Mouse (Mus musculus) T-cell, adult 2 months (primary cell): ENCODE results near the gene Sh3bp1.

Source experiments
- DNase-seq: peaks from one replicate; pipeline ENCODE4 v3.0.0; 2022; ENCODE audit warnings: low spot score

The Sh3bp1 gene

DNA sequence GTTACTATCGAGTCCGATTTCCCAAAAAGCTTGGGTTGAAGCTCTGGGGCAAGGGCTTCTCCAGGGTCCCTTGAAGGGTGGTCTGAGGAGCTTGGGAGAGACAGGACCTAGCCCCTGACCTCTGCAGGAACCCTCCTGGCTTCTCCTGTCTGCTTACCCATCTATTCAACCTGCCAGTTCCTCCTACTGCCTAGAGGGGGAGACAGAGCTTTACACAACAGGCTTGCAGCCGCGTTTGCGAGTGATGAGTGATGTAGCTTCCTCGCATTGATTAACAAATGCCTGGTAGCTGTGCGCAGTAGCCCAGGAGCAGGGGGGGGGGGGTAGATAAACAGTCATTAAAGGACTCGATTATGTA, 16.1 kb downstream of the Sh3bp1 start:
- DNase-seq: peak; percentile 81

DNA sequence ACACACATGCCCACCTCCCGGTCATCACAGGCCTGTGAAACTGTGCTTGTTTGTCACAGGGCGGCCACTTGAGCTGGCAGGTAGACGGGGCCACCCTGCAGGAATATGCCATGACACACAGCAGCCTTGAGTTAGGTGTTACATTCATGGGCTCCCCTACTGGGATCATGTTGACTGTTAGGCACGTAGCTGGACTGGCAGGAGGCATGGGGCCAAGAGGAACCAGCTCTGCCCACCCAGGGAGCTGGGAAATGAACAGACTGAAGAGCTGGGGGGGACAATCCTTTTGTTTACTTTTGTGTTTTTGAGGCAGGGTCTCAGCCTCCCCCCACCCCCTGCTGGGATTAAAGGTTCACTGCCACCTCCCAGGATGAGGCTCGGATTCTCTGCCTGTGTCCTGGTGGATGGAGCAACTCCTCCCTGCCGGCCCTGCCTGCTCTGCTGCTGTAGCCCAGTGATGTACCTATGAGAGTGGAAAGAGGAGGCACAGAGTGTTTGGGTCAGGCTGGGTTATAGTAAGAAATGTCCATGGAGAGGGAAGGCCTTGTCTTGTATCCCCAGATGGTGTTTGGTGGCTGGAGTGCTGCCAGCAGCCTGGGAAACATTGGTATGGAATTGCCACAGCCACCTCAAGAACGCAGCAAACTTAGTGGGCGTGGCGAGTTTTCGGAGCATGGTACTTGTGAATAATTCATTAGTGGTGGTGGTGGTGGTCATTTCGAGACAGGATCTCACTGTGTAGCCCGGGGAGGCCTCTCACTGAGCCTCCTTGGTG, 16.7 kb downstream of the Sh3bp1 start:
- no peak for DNase-seq

DNA sequence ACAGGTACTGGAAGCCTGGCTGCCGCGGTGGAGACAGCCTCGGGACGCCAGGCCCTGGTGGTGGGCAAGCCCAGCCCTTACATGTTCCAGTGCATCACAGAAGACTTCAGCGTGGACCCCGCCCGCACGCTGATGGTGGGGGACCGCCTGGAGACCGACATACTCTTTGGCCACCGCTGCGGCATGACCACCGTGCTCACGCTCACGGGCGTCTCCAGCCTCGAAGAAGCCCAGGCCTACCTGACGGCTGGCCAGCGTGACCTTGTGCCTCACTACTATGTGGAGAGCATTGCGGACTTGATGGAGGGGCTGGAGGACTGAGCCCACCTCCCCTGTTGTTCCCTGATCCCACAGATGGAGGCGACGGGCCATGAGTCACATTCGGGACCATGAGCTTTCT, 18.6 kb downstream of the Sh3bp1 start:
- DNase-seq: no peak

DNA sequence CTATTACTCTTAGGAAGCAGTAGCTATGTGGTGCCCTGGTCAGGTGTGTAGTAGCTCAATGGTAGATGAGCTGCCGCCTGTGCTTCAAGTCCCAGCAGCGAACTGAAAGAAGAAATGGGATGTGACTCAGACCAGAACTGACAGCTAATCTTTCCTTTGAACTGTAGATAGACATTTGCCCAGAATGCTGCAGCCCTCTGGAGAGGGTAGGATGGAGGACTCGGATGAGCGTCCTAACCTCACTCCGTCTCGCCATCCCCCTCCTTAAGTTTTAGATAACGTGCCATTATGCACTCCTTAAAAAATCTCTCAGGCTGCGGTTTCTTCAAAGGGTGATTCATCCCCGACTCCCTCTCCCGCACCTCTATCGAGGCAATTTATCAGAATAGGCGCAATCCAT, 20.3 kb downstream of the Sh3bp1 start:
- no peak for DNase-seq

DNA sequence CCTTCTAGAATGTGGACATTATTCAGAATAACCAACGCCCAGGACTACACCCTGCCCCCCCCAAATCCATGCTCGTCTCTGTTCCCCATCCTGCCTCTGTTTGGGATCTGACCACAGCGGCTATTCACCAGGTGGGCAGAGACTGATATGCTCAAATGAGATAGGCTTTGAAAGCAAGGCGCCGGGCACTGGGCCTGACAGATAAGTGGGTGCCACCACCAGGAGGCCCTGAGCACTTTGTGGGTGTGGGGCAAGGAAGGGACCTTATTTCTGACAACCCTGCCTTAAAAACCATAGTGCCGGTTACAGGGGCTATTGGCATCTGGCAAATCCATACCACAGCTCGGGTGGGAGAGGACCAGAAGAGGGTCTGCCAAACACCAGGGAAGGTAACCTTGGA, 23.1 kb downstream of the Sh3bp1 start:
- no peak for DNase-seq

DNA sequence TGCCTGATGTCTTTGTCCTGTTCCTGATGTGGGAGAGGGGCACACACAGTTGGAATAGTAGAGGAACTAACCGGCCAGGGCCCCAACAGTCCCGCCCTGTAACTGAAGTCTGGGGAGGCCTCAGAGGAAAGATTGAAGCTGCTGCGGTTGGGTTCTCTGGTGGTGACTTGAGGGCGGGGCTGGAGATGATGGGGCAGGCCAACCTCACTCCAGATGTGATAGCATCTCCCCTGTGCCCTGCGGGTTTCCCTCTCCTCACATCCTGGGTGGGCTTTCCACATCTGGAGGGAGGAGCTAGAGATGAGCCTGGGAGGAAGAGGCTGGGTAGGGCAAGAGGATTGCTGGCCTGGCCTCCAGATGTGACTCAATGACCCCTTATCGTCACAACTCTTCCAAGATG, 24.0 kb downstream of the Sh3bp1 start:
- DNase-seq: peak; percentile 80

DNA sequence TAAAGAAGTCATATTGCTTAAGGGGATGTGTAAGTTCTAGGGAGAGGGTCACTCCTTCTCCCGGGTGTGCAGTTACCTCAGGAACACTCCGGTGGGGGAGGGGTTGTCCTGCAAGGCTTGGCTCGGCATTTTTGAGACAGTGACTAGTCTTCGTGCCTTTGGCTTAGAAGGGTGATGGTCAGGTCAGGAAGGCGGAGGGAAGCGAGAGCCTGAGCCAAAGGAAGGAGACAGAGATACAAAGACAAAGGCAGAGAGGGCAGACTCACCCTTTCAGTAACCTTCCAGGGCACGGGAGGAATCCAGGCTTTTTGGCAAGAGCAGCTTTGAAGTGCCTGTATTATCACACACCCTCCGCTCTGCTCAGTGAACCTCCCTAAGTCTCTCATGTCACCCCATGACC, 25.6 kb downstream of the Sh3bp1 start:
- no peak for DNase-seq

DNA sequence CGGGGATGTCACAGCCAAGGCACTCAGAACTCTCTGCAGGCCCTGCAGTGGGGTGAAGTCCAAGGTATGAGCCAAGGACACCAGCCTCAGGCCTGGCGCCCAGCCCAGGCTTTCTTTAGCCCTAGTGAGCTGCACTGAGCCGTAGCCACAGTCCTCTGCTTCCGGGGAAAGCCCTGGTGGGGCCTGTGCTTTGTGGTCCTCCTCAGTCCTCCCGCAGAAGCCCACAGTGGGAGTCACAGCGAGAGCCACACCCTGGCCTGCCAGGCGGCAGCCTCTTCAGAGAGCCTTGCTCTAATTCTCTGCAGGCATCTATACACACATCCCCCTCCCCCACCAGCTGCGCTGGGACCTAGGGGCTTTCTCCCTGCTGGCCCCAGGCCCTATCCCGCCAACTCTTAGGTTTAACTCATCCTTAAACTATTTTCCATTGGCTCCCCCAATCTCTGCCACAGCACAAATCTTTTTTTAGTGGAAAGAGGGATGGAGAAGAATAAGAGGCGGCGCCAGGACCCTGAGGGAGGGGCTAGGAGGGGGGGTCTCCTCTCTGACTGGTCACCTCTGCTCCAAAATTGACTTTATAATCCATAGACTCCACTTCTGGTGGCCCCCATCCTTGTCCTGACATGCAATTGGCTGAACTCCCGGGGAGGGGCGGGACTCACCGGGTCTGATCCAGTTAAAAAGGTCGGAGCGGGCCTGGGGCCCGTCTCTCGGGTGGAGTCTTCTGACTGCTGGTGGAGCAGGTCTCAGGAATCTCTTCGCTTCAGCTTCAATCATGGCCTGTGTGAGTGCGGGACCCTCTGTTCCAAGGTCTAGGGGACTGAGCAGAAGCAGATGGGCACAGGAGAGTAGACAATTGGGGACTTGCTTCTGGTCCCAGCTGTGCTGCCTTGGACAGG, 26.7 kb downstream of the Sh3bp1 start, which contains the start of gene Lgals1:
Gene Lgals1, plus strand, starts transcription at position 705 of the 899 bp plus-strand sequence.
- peak; percentile 53 for DNase-seq

DNA sequence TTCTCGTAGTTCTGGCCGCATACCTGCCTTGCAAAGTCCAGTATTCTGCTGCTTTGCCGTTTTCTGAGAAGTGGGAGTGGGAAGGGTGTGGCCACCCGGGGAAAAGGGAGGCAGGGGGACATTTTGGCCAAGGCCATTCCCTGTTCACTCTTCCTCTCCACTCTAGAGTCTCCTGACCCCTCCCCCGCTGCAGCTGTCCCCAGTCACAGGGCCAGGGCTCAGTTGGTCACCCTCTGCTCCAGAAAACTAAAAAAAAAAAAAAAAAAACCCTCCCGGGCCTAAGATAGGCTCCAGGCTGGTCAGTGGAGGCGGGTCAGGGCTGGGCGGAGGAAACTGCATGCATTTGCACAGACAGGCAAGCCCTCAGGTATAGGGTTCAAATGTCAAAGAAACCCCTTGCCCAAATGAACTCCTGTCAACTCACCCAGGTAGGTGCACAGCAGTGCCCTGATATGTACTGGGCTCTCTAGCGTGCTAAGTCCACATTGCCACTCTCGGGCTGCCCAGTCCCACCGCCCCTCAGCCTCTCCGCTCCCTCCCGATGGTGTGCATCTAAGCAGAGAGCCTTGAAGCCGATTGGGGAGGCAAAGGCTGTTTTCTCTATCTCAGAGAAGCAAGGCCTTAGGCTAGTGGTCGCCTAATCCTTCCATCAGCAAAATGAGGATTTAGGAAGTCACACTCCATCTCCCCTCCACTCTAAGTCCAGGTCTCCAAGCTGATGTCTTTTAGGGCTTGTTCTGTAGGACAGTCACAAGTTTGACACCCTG, 27.6 kb downstream of the Sh3bp1 start:
- DNase-seq: no peak

DNA sequence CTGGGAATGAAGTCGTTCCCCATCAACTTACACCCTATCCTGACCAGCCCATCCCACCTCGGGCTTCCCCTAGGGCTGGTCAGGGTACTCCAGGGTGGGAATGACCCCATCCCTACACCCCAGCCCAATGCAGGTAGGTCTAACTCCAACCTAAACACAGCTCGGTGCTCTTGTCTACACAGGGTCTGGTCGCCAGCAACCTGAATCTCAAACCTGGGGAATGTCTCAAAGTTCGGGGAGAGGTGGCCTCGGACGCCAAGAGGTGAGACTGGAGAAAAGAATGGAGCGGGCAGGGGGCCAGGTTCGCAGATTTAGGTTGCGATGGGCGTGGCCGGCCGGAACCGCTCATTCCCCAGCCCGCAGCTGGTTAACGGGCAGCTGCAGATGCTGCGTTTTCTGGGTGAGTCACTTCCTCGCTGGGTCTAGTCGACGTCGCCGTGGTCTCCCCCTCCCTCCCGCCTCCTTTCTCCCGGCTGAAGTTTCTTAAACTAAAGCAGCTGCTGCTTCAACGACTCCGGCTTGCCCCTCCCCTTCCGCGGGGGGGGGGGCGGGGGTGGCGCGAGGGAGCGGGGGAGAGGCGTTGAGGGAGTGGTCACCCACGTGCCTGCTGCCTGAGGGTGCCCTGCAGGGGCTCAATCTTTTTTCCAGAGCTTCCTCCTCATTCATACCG, 28.4 kb downstream of the Sh3bp1 start:
- DNase-seq: peak; percentile 88

DNA sequence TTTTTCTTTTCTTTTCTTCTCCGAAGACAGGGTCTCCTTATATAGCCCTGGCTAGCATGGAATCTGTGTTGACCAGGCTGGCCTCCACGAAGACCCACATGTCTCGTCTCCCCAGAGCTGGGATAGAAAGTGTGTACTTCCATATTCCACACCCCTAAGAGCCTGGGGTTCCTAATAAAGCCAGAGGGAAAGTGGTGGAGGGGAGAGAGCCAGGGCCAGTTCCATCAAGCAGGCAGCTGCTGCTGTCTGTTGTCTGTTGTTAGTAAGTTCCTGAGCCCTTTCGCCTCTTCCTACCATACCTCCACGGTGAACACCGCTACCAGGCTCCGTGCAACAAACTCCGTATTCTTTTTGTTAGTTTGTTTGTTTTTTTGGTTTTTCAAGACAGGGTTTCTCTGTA, 29.0 kb downstream of the Sh3bp1 start:
- DNase-seq: no peak

DNA sequence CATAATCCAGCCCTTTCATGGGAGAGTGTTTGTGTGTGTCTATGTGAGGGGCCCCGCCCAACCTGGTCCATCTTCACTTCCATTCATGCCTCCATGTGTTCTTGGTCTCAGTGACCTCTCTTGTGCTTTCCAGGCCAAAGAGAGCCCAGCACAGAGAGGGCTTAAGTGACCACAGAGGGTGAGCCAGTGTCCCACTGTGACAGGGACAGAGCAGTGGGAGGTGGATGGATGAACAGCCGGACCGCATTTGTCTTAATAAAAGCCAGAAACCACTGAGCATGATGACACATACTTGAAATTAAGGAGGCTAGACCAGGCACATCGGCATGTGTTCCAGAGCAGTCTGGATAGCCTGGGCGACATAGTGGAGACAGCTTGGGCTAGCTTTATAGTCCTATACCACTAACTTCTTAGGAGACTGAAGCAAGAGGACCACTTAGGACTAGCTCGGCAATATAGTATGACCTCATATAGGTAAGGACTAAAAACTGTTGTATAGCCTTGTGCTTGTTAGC, 30.7 kb downstream of the Sh3bp1 start:
- no peak for DNase-seq

DNA sequence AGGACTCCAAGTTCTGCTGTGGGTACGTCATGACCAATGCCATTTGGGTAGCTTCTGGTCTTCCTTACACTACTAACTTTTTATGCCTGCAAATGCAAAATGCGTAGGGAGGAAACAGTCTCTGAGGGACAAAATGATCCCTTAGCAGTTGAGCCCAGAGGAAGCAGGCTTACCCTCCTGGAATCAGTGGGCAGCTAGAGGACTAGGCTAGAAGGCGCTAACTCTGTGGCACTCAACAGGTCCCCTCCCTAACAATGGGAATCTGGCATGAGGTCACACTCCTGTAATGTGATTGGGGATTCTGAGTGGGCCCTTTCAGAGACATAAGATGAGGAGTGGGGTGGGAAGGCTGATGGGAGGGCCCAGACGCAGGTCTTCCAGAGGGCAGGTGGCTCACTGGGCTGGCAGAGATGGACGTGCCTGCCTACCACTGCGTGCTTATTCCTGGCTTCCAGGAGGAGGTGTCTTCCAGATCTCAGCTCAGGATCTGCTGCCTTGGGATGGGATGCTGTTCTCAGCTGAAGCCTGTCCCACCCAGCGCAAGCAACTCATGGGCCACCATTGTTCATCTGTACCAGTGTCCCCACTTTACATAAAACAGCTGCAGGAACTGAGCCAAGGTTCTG, 31.3 kb downstream of the Sh3bp1 start:
- no peak for DNase-seq

DNA sequence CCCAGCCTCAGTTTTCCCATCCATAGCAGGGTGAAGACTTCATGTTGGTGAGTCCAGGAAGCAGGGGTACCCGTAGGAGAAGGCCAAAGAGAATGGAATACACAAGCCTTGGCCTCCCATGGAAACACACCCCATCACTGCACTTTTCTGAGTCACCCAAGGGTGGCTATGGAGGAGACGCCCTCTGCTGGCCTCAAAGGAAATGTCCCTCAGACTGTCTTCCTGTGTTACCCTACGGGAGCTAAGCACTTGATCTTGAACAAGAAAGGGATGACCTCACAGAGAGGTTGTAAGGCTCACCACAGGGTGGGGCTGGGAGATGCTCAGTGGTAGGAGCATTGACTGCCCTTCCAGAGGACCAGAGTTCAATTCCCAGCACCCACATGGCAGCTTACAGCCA, 32.0 kb downstream of the Sh3bp1 start:
- peak; percentile 84 for DNase-seq

DNA sequence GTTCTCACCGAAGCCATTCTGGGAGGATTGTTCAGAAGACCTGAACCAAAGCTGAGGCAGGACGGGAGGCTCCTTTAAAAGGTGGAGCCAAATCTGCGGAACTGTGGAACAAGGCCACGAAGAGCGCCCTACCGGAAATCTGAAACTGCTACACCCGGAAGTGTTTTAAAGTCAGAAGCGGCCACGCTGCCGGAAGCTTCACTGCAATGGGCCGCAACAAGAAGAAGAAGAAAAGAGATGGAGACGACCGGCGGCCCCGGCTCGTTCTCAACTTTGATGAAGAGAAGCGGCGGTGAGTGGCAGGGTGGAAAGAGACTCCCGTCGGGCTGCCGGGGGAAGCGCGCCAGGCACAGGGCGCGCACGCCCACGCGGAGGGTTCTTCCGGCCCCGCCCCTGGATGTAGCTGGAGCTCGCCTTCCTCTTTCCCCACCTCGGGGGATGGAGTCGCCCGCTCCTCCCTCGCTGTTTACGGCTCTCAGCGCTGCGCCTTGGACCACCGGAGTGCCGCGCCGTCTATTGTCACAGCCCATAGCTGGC, 35.3 kb downstream of the Sh3bp1 start, which contains the start of gene Nol12:
Gene Nol12, plus strand, starts transcription at position 150 of the 537 bp plus-strand sequence.
- peak; percentile 85 for DNase-seq

DNA sequence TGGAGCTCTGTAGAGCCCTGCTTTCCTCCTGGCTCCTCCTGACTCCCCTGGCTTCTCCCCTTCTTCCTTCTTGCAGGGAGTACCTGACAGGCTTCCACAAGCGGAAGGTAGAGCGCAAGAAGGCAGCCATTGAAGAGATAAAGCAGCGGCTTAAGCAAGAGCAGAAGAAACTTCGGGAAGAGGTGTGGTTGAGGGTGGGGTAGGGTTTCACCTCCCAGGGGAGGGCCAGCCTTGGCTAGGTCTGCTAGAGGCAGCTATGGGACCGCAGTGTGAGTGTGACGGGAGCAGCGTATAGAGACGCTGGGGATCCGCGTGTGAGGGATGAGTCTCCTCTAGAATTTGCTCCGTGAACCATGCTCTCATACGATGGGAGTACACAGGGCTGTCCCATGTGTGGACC, 36.8 kb downstream of the Sh3bp1 start:
- DNase-seq: no peak

DNA sequence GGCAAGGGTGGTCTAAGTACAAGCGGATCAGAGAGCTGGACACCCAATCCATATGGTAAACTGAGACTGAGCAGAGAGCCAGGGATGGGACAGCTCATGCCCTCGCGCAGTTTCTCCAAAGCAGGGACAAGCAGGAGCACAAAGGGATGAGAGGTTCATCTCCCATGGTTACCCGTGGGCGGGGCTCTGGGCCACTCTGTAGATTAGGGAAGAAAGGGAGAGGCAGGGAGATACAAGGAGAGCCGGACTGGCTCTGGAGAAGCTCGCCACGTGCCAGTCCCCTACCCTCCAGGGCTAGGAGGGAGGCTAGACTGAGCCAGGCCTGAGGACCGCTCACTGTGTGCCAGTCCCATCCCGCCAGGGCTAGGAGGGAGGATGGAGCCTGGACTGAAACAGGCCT, 37.7 kb downstream of the Sh3bp1 start:
- no peak for DNase-seq

DNA sequence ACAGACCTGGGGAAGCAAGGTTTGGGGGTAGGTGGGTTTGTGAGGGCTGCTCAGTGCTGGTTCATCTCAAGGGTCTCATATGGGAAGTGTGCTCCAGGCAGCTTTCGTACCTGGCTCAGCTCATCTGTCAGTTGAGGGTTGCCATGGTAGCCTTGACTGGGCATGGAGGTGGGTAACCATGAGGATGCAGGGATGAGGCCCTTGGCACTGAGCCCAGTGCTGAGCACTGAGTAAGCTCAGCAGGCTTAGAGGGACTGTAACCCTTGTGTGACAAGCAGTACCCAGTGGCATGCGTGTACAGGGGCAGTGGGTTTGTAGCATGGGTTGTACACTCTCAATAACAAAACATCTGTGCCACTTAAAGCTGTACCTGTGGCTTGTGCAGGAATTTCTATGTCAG, 38.4 kb downstream of the Sh3bp1 start:
- DNase-seq: no peak

DNA sequence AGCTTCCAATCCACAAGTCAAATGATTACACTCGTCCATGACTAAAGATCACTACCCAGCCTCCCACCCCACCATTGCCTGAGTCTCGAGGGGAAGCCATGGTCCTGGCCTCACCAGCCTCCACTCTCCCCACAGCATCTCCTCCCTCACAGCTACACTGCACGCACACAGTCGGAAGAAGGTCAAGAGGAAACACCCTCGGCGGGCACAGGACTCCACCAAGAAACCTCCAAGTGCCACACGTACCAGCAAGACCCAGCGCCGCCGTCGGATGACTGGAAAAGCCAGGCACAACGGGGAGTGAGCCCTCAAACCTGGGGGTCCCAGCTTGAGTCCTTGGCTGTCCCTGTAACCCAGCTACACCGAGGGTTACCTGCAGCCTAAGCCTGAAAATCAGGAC, 40.8 kb downstream of the Sh3bp1 start:
- no peak for DNase-seq

DNA sequence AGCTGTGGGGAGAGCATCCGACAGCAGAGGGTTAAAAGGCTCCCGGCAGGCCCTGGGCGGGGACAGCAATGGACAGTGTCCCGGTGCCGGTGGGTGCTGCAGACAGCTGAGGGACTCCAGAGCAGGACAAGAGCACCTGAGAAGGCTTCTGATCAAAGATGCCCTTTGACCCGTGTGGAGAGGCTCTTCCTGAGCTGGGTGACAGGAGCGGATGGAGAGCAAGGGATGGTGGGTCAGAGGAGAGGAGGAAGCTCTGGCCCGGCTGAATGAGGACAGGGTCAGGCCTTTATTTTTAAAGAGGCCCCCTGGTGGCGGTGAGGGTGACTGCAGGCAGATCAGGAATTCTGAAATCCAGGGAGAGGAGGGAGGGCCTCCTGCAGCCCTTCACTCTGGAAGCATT, 43.1 kb downstream of the Sh3bp1 start:
- peak; percentile 43 for DNase-seq

DNA sequence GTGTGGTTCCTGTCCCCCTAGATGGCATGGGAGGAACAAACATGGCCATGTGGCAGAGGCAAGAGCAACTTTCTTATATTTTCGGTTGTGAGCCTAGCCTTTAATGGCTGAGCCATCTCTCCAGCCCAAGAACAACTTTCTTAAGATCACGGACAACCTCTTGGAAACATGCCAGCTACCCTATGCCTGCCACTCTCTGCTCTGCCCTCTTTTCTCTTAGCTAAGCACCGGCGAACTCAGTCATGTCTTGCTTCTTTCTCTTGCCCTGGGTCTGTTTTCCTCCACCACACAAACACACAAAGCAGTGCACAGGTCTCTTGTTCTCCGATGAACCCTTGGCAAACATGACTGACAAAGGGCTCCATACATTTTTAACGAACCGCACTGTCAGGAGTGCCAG, 46.7 kb downstream of the Sh3bp1 start:
- DNase-seq: no peak
